Mouse (Mus musculus): ENCODE measurements around the gene Galnt9. TPM values are rescaled to one million over a fixed set of nuclear protein-coding genes. Genes with fewer than 3 reads are reported as not detected.

The Galnt9 gene
- polyA plus RNA-seq, 1 experiment, result 0.02 TPM

DNA sequence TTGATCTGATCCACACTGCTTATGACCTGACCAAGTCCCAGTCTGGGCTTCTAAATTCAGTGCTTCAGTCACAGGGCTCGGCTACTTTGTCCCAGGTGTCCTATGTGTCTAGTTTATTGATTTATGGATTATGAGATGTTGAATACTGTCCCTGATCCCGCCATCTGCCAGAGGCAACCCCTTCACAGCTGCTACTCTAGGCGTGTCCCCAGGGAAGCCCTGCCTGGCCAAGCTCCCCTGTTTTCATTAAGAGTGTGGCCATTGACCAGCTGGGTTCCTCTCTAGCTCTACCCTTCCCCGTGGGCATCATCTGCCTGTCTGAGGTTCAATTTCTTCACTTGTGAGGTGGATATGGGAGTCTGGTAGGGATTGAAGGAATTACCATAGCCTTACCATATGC, 9.2 kb downstream of the Galnt9 start:
- Histone ChIP-seq H3K36me3 (ENCODE audit: control insufficient read depth, insufficient read depth) (no peaks in the 10 kb centered on the region), H3K4me3 (ENCODE audit: insufficient read depth, poor library complexity, severe bottlenecking) (no peak overlapping the region), H3K27me3 (ENCODE audit: control insufficient read depth, insufficient read depth, insufficient read length) (peaks cover 42% of the 10 kb centered on the region), H3ac (ENCODE audit: control insufficient read depth, insufficient read length, low read depth) (no peak overlapping the region), H3K79me3 (ENCODE audit: low read depth) (no peaks in the 10 kb centered on the region), H3K79me2 (ENCODE audit: control insufficient read depth, insufficient read depth) (no peaks in the 10 kb centered on the region)
- TF ChIP-seq CEBPB (IDR thresholded peaks at IDR 0.05; ENCODE audit: low read depth) (no peak), MYOD1 (IDR thresholded peaks at IDR 0.05; ENCODE audit: control insufficient read depth, insufficient read length, low read depth) (no peak), MAX (IDR thresholded peaks at IDR 0.05) (no peak), FOSL1 (IDR thresholded peaks at IDR 0.05; ENCODE audit: insufficient read depth, low read length, poor library complexity, severe bottlenecking) (no peak)

DNA sequence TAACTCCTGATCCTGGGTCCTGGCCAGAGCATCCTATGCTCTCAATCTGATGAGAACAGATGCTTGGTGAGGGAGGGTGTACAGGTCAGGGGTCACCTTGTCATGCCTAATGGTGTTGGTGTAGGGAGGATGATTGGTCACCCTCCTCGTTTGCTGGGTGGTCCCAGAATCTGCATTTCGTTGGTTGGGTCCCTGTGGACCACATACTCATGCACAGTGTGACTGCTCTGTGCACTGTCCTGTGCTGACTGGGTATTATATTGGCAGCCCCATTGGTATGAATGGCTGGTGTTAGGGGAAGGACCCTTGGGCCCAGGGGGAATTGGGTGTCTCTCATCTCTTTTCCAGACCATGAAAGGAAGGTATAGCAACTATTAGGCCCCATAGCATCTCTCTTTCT, 11.0 kb downstream of the Galnt9 start:
- Histone ChIP-seq H3ac (ENCODE audit: control insufficient read depth, insufficient read length, low read depth) (no peak overlapping the region), H3K36me3 (ENCODE audit: control insufficient read depth, insufficient read depth) (no peaks in the 10 kb centered on the region), H3K79me3 (ENCODE audit: low read depth) (no peaks in the 10 kb centered on the region), H3K27me3 (ENCODE audit: control insufficient read depth, insufficient read depth, insufficient read length) (peaks cover 27% of the 10 kb centered on the region), H3K79me2 (ENCODE audit: control insufficient read depth, insufficient read depth) (no peaks in the 10 kb centered on the region), H3K4me3 (ENCODE audit: insufficient read depth, poor library complexity, severe bottlenecking) (no peak overlapping the region)
- TF ChIP-seq MYOG (IDR thresholded peaks at IDR 0.05; ENCODE audit: control insufficient read depth, extremely low read depth, insufficient read length) (no peak), CTCF (IDR thresholded peaks at IDR 0.05; ENCODE audit: control insufficient read depth, insufficient read depth, insufficient read length) (no peak), MYOD1 (IDR thresholded peaks at IDR 0.05; ENCODE audit: control insufficient read depth, insufficient read length, low read depth) (no peak), FOSL1 (IDR thresholded peaks at IDR 0.05; ENCODE audit: insufficient read depth, low read length, poor library complexity, severe bottlenecking) (no peak), MAX (IDR thresholded peaks at IDR 0.05) (no peak), USF1 (IDR thresholded peaks at IDR 0.05; ENCODE audit: low read depth) (no peak), CEBPB (IDR thresholded peaks at IDR 0.05; ENCODE audit: low read depth) (no peak)

DNA sequence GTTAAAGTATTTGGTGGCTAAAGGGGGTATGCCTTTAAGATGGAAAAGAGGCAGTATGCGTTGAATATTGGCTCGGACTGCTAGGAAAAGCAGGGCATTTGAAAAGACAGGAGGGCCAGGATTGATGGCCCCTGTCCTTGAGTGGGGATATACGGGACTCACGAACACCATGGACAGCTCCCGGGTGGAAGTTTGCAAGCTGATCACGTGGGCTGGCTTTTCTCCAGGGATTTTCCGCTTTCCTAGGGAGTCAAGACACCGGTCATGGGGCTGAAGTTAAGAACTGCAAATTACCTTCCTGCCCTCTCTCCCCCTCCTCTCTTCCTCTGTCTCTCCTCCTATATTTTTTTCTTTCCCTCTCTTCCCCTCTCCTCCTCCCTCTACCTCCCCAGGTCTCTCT, 14.2 kb downstream of the Galnt9 start:
- H3K4me3 ChIP-seq (ENCODE audit: insufficient read depth, poor library complexity, severe bottlenecking), result no peak overlapping the region
- peak; percentile 92 for TF ChIP-seq USF1 (IDR thresholded peaks at IDR 0.05; ENCODE audit: low read depth)
- no peak for TF ChIP-seq MYOD1 (IDR thresholded peaks at IDR 0.05; ENCODE audit: control insufficient read depth, insufficient read length, low read depth)
- no peaks in the 10 kb centered on the region for H3K79me2 ChIP-seq (ENCODE audit: control insufficient read depth, insufficient read depth)
- no peaks in the 10 kb centered on the region for H3K79me3 ChIP-seq (ENCODE audit: low read depth)
- H3ac ChIP-seq (ENCODE audit: control insufficient read depth, insufficient read length, low read depth), result no peak overlapping the region
- peaks cover 3% of the 10 kb centered on the region for H3K27me3 ChIP-seq (ENCODE audit: control insufficient read depth, insufficient read depth, insufficient read length)
- no peaks in the 10 kb centered on the region for H3K36me3 ChIP-seq (ENCODE audit: control insufficient read depth, insufficient read depth)

DNA sequence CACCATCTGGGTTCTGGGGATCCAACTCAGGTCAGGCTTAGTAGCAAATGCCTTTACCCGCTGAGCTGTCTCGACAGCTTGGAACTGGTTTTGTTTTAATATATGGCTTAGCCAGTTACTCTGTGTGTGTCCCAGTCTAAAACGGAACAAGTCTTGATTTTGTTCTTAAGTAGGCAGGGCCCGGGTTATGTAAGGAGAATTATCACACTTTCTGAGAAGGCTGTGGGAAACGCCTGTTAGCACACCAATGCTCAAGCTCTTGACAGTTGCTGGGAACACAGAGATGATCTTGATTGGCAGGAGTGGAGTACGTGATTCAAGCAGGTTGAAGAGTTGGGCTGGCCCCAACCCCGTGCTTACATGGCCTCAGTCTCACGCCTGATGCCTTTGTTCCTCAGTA, 15.5 kb downstream of the Galnt9 start:
- no peaks in the 10 kb centered on the region for H3K27me3 ChIP-seq (ENCODE audit: control insufficient read depth, insufficient read depth, insufficient read length)
- no peak for TF ChIP-seq MYOD1 (IDR thresholded peaks at IDR 0.05; ENCODE audit: control insufficient read depth, insufficient read length, low read depth)
- no peak for TF ChIP-seq MAX (IDR thresholded peaks at IDR 0.05)
- no peak for TF ChIP-seq CEBPB (IDR thresholded peaks at IDR 0.05; ENCODE audit: low read depth)
- TF ChIP-seq MYOG (IDR thresholded peaks at IDR 0.05; ENCODE audit: control insufficient read depth, extremely low read depth, insufficient read length), result no peak
- no peak for TF ChIP-seq CTCF (IDR thresholded peaks at IDR 0.05; ENCODE audit: control insufficient read depth, insufficient read depth, insufficient read length)
- no peak for TF ChIP-seq USF1 (IDR thresholded peaks at IDR 0.05; ENCODE audit: low read depth)
- no peak for TF ChIP-seq FOSL1 (IDR thresholded peaks at IDR 0.05; ENCODE audit: insufficient read depth, low read length, poor library complexity, severe bottlenecking)
- no peaks in the 10 kb centered on the region for H3K79me2 ChIP-seq (ENCODE audit: control insufficient read depth, insufficient read depth)

DNA sequence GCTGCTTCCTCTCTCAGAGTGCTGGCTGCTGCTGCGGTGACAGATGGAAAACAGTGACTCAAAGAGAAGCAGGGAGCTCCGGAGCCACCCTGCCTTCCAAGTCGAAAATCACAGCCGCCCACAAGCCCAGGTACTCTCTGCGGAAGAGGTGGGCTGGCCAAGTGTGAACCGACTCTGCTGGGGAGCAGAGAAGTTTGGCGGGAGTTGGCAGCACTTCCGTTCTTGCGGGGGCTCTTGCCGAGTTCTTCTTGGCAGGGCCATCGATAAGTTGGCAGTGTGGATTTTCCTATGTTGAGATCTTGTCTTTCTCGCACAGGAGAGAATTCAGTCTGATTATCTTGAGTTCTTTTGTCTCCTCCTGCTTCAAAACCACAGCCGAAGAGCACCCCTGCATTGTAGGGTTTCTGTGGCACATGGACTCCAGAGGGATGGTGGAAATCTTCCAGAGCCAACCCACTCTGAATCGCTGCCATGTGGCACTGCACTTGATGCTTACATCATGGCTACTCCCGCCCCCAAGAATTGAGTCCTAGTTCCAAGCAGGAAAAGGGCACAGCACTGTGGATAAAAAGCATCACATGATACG, 18.7 kb downstream of the Galnt9 start:
- Histone ChIP-seq H3K36me3 (ENCODE audit: control insufficient read depth, insufficient read depth) (no peaks in the 10 kb centered on the region), H3ac (ENCODE audit: control insufficient read depth, insufficient read length, low read depth) (no peak overlapping the region), H3K27me3 (ENCODE audit: control insufficient read depth, insufficient read depth, insufficient read length) (no peaks in the 10 kb centered on the region), H3K79me3 (ENCODE audit: low read depth) (no peaks in the 10 kb centered on the region), H3K4me3 (ENCODE audit: insufficient read depth, poor library complexity, severe bottlenecking) (no peak overlapping the region), H3K79me2 (ENCODE audit: control insufficient read depth, insufficient read depth) (no peaks in the 10 kb centered on the region)
- no peak for TF ChIP-seq USF1 (IDR thresholded peaks at IDR 0.05; ENCODE audit: low read depth)
- TF ChIP-seq FOSL1 (IDR thresholded peaks at IDR 0.05; ENCODE audit: insufficient read depth, low read length, poor library complexity, severe bottlenecking), result no peak
- no peak for TF ChIP-seq MYOG (IDR thresholded peaks at IDR 0.05; ENCODE audit: control insufficient read depth, extremely low read depth, insufficient read length)
- no peak for TF ChIP-seq MAX (IDR thresholded peaks at IDR 0.05)
- no peak for TF ChIP-seq CTCF (IDR thresholded peaks at IDR 0.05; ENCODE audit: control insufficient read depth, insufficient read depth, insufficient read length)

More for the DNA sequence above, 15.5 kb downstream of the Galnt9 start:
- H3ac ChIP-seq (ENCODE audit: control insufficient read depth, insufficient read length, low read depth), result no peak overlapping the region
- no peaks in the 10 kb centered on the region for H3K79me3 ChIP-seq (ENCODE audit: low read depth)
- no peak overlapping the region for H3K4me3 ChIP-seq (ENCODE audit: insufficient read depth, poor library complexity, severe bottlenecking)
- H3K36me3 ChIP-seq (ENCODE audit: control insufficient read depth, insufficient read depth), result no peaks in the 10 kb centered on the region

DNA sequence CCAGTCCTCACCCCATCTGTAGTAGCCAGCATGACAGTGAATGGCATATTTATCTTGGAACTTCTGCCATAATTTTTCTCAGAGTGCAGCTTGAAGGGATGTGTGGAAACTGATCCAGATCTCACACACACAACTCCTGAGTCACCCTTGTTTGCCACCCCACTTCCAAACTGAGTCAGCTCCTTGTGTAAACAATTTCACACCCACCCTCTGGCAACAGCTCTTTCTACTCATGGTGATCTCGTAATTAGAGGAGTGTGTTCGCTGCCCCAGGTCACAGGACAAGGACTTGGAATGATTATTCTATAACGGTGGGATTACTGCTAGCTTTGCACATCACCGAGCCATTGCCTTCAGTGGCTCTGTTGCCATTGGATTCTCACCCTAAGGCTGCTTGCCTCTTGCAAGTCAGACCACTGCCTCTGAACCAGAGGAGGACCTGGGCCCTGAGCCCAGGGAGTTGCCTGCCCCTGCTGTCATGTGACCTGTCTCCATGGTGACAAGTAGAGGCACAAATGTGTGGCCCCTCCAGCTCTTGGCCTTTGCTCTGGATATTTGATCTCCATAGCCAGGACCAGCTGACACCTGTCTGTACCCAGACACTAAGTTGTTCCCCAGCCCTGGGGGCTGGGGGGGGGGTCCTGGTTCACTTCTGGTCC, 21.0 kb downstream of the Galnt9 start:
- H3K4me3 ChIP-seq (ENCODE audit: insufficient read depth, poor library complexity, severe bottlenecking), result no peak overlapping the region
- no peak for TF ChIP-seq CTCF (IDR thresholded peaks at IDR 0.05; ENCODE audit: control insufficient read depth, insufficient read depth, insufficient read length)
- peak; percentile 35 for TF ChIP-seq MAX (IDR thresholded peaks at IDR 0.05)
- peak; percentile 90 for TF ChIP-seq USF1 (IDR thresholded peaks at IDR 0.05; ENCODE audit: low read depth)
- peak; percentile 31 for TF ChIP-seq CEBPB (IDR thresholded peaks at IDR 0.05; ENCODE audit: low read depth)
- peak; percentile 49 for TF ChIP-seq FOSL1 (IDR thresholded peaks at IDR 0.05; ENCODE audit: insufficient read depth, low read length, poor library complexity, severe bottlenecking)
- peak; percentile 14 for TF ChIP-seq MYOD1 (IDR thresholded peaks at IDR 0.05; ENCODE audit: control insufficient read depth, insufficient read length, low read depth)
- TF ChIP-seq MYOG (IDR thresholded peaks at IDR 0.05; ENCODE audit: control insufficient read depth, extremely low read depth, insufficient read length), result no peak
- peaks cover 5% of the 10 kb centered on the region for H3K27me3 ChIP-seq (ENCODE audit: control insufficient read depth, insufficient read depth, insufficient read length)
- no peaks in the 10 kb centered on the region for H3K79me2 ChIP-seq (ENCODE audit: control insufficient read depth, insufficient read depth)
- H3ac ChIP-seq (ENCODE audit: control insufficient read depth, insufficient read length, low read depth), result no peak overlapping the region
- H3K36me3 ChIP-seq (ENCODE audit: control insufficient read depth, insufficient read depth), result no peaks in the 10 kb centered on the region
- H3K79me3 ChIP-seq (ENCODE audit: low read depth), result no peaks in the 10 kb centered on the region
